Mouse (Mus musculus): ENCODE data around the gene Map4k1. TPM values are rescaled to one million over a fixed set of nuclear protein-coding genes. Genes with fewer than 3 reads are reported as not detected.

Map4k1 gene
- polyA plus RNA-seq, 1 experiment from 2014 or later: 53.2 TPM

DNA sequence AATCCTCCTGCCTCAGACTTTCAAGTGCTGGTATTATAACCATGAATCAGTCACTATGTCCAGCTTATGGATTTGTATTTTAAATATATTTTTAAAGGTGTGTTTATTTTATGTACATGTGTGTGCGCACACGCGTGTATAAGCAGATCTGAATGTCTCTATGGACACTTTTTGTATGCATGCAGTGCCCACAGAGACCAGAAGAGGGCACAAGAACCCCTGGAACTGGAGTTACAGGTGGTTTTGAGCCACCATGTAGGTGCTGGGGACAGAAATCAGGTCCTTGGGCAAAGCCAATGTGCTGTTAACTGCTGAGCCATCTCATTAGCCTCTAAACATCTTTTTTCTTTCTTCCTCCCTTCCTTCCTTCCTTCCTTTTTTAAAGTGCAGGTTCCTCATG is 66.2 kb downstream of the Map4k1 start:
- H3K27ac ChIP-seq (ENCODE audit: low read depth, low read length): no peak overlapping the region

DNA sequence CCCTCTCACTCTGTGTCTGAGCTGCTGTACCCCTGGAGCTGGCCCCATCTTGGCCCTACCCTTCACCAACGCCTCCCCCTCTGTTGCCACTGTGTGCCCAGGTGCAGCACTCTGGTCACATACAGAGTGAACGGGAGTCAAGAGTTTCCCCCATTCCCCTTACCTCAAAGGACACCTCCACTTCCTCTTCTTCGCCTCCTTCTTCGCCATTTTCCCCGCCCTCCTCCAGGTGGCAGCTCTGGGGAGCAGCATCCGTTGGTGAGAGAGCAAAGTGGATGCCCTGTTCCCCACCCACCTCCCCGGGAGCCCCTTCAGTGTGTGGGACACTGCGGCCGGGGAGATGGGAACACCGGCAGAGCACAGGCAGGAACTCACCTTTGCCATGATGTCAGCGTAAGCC is 66.8 kb downstream of the Map4k1 start:
- DNase-seq (ENCODE audit: low spot score) (no peak), ATAC-seq (replicated peaks; ENCODE audit: low FRiP score) (no peak)
- H3K36me3 ChIP-seq (ENCODE audit: control insufficient read depth, insufficient read depth, low read length): no peaks in the 10 kb centered on the region
- no peak overlapping the region for H3K9ac ChIP-seq (ENCODE audit: low read depth, low read length)
- peaks cover 18% of the 10 kb centered on the region for H3K27me3 ChIP-seq (replicated peaks; ENCODE audit: control insufficient read depth, insufficient read depth, low read length)
- no peak overlapping the region for H3K27ac ChIP-seq (ENCODE audit: low read depth, low read length)
- H3K4me1 ChIP-seq (replicated peaks; ENCODE audit: control insufficient read depth, insufficient read depth, low read length): peaks cover 2% of the 10 kb centered on the region
- H3K4me2 ChIP-seq: no peak overlapping the region
- no peaks in the 10 kb centered on the region; the same call in 1 of the 2 replicates for H3K9me3 ChIP-seq (ENCODE audit: control insufficient read depth, low read length)
- WGBS: 77% methylated on average over 11 of the region's 11 CpGs
- no peak overlapping the region for H3K4me3 ChIP-seq (ENCODE audit: low read depth, low read length)

More for the DNA sequence above, 66.2 kb downstream of the Map4k1 start:
- Histone ChIP-seq H3K4me2 (no peak overlapping the region), H3K36me3 (ENCODE audit: control insufficient read depth, insufficient read depth, low read length) (no peaks in the 10 kb centered on the region), H3K9me3 (ENCODE audit: control insufficient read depth, low read length) (no peaks in the 10 kb centered on the region; the same call in 1 of the 2 replicates), H3K9ac (ENCODE audit: low read depth, low read length) (no peak overlapping the region), H3K4me1 (replicated peaks; ENCODE audit: control insufficient read depth, insufficient read depth, low read length) (peaks cover 6% of the 10 kb centered on the region), H3K4me3 (ENCODE audit: low read depth, low read length) (no peak overlapping the region), H3K27me3 (replicated peaks; ENCODE audit: control insufficient read depth, insufficient read depth, low read length) (peaks cover 13% of the 10 kb centered on the region)
- WGBS: 82% methylated on average over 3 of the region's 3 CpGs
- DNase-seq (ENCODE audit: low spot score): no peak
- no peak for ATAC-seq (replicated peaks; ENCODE audit: low FRiP score)

DNA sequence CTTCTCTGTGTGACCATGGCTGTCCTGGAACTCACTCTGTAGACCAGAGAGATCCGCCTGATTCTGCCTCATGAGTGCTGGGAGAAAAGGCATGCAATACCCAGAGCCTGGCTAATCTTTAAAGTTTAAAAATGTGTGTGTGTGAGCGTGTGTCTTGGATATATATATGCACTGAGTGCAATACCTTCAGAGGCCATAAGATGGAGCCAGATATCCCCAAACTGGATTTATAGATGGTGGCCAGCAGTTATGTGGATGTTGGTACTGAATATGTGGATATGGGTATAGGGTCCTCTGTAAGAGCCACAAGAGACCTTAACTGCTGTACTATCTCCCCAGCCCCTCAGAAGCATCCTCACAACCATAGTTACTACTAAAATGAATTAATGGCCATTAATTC is 68.9 kb downstream of the Map4k1 start:
- no peak overlapping the region for H3K9ac ChIP-seq (ENCODE audit: low read depth, low read length)
- no peak overlapping the region for H3K4me3 ChIP-seq (ENCODE audit: low read depth, low read length)
- H3K27me3 ChIP-seq (replicated peaks; ENCODE audit: control insufficient read depth, insufficient read depth, low read length): peaks cover 40% of the 10 kb centered on the region
- H3K4me2 ChIP-seq: no peak overlapping the region
- ATAC-seq (replicated peaks; ENCODE audit: low FRiP score) (no peak), DNase-seq (ENCODE audit: low spot score) (no peak)
- H3K4me1 ChIP-seq (replicated peaks; ENCODE audit: control insufficient read depth, insufficient read depth, low read length): no peaks in the 10 kb centered on the region; the same call in 1 of the 2 replicates
- 39% methylated on average over 2 of the region's 2 CpGs for WGBS
- H3K9me3 ChIP-seq (ENCODE audit: control insufficient read depth, low read length): no peaks in the 10 kb centered on the region; the same call in 1 of the 2 replicates
- no peaks in the 10 kb centered on the region for H3K36me3 ChIP-seq (ENCODE audit: control insufficient read depth, insufficient read depth, low read length)
- H3K27ac ChIP-seq (ENCODE audit: low read depth, low read length): no peak overlapping the region

DNA sequence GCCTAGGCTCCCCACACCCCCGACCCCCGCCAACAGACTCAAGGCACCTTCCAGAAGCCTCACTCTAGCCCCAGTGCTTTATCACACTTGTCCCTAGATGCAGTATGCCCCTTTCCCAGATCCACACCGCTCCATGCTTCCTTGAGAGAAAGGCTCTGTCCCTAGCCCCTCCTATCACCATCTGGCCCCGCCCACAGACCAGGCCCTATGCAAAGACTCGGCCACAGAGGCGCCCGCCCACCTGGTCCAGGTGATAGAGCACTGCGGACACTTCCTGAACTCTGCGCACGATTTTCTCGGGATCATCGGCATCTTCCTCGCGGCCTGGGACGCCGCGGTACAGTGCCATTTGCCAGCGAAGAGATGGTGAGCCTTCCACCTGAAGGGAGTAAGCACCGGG is 71.0 kb downstream of the Map4k1 start:
- H3K4me2 ChIP-seq: no peak overlapping the region
- H3K27ac ChIP-seq (ENCODE audit: low read depth, low read length): no peak overlapping the region
- no peak overlapping the region for H3K4me3 ChIP-seq (ENCODE audit: low read depth, low read length)
- WGBS: 5% methylated on average over 19 of the region's 19 CpGs
- no peak overlapping the region for H3K9ac ChIP-seq (ENCODE audit: low read depth, low read length)
- H3K9me3 ChIP-seq (ENCODE audit: control insufficient read depth, low read length): no peaks in the 10 kb centered on the region; the same call in 1 of the 2 replicates
- no peak for ATAC-seq (replicated peaks; ENCODE audit: low FRiP score)
- peaks cover 52% of the 10 kb centered on the region for H3K27me3 ChIP-seq (replicated peaks; ENCODE audit: control insufficient read depth, insufficient read depth, low read length)
- no peak for DNase-seq (ENCODE audit: low spot score)
- H3K4me1 ChIP-seq (replicated peaks; ENCODE audit: control insufficient read depth, insufficient read depth, low read length): no peaks in the 10 kb centered on the region; the same call in 1 of the 2 replicates
- no peaks in the 10 kb centered on the region for H3K36me3 ChIP-seq (ENCODE audit: control insufficient read depth, insufficient read depth, low read length)

Small RNA genes within 50 kb of the gene (microRNA-seq; reads per million reads assigned to microRNA genes)
- not detected for gene Gm44408 (ENCODE audit: borderline number of aligned reads)

Other genes starting within 250 kb of the Map4k1 start
- 172 and 180 TPM in 2 replicates for gene Mrps12, start 240.2 kb upstream of the Map4k1 start, polyA plus RNA-seq (2014; fragmentation: Nextera tagmentation; extraction: Ambion mirVana)
- 31.3 and 35.3 TPM in 2 replicates for gene Sars2, start 240.1 kb upstream of the Map4k1 start, polyA plus RNA-seq (2014; fragmentation: Nextera tagmentation; extraction: Ambion mirVana)
- gene Ccer2, start 225.9 kb upstream of the Map4k1 start, polyA plus RNA-seq (2014; fragmentation: Nextera tagmentation; extraction: Ambion mirVana): not detected in 2 replicates
- gene Sirt2, start 215.3 kb upstream of the Map4k1 start, polyA plus RNA-seq (2014; fragmentation: Nextera tagmentation; extraction: Ambion mirVana): 41.0 and 41.9 TPM in 2 replicates
- gene Nfkbib, start 214.5 kb upstream of the Map4k1 start, polyA plus RNA-seq (2014; fragmentation: Nextera tagmentation; extraction: Ambion mirVana): 61.4 and 61.8 TPM in 2 replicates
- gene Rinl, start 193.1 kb upstream of the Map4k1 start, polyA plus RNA-seq (2014; fragmentation: Nextera tagmentation; extraction: Ambion mirVana): 21.7 and 23.1 TPM in 2 replicates
- 238 and 279 TPM in 2 replicates for gene Hnrnpl, start 173.5 kb upstream of the Map4k1 start, polyA plus RNA-seq (2014; fragmentation: Nextera tagmentation; extraction: Ambion mirVana)
- gene Ech1, start 156.8 kb upstream of the Map4k1 start, polyA plus RNA-seq (2014; fragmentation: Nextera tagmentation; extraction: Ambion mirVana): 107 TPM in 2 replicates
- gene Lgals4, start 148.2 kb upstream of the Map4k1 start, polyA plus RNA-seq (2014; fragmentation: Nextera tagmentation; extraction: Ambion mirVana): 2.9 and 5.1 TPM in 2 replicates
- not detected in 2 replicates for gene Lgals7, start 118.2 kb upstream of the Map4k1 start, polyA plus RNA-seq (2014; fragmentation: Nextera tagmentation; extraction: Ambion mirVana)
- 0.21 and 0.37 TPM in 2 replicates for gene Capn12, start 100.6 kb upstream of the Map4k1 start, polyA plus RNA-seq (2014; fragmentation: Nextera tagmentation; extraction: Ambion mirVana)
- gene Actn4, start 19.7 kb upstream of the Map4k1 start, polyA plus RNA-seq (2014; fragmentation: Nextera tagmentation; extraction: Ambion mirVana): 191 and 209 TPM in 2 replicates
- gene Eif3k, start 186 bp upstream of the Map4k1 start, polyA plus RNA-seq (2014; fragmentation: Nextera tagmentation; extraction: Ambion mirVana): 421 and 425 TPM in 2 replicates
- 0.52 and 0.71 TPM in 2 replicates for gene Ryr1, start 143.1 kb downstream of the Map4k1 start, polyA plus RNA-seq (2014; fragmentation: Nextera tagmentation; extraction: Ambion mirVana)
- 0.57 and 0.62 TPM in 2 replicates for gene Rasgrp4, start 152.8 kb downstream of the Map4k1 start, polyA plus RNA-seq (2014; fragmentation: Nextera tagmentation; extraction: Ambion mirVana)
- 16.7 and 17.3 TPM in 2 replicates for gene Fam98c, start 174.2 kb downstream of the Map4k1 start, polyA plus RNA-seq (2014; fragmentation: Nextera tagmentation; extraction: Ambion mirVana)
- 0.37 and 0.47 TPM in 2 replicates for gene Ggn, start 188.2 kb downstream of the Map4k1 start, polyA plus RNA-seq (2014; fragmentation: Nextera tagmentation; extraction: Ambion mirVana)
- gene Spred3, start 188.4 kb downstream of the Map4k1 start, polyA plus RNA-seq (2014; fragmentation: Nextera tagmentation; extraction: Ambion mirVana): 1.0 and 1.1 TPM in 2 replicates
- gene Psmd8, start 198.7 kb downstream of the Map4k1 start, polyA plus RNA-seq (2014; fragmentation: Nextera tagmentation; extraction: Ambion mirVana): 231 and 235 TPM in 2 replicates
- gene Catsperg1, start 232.0 kb downstream of the Map4k1 start, polyA plus RNA-seq (2014; fragmentation: Nextera tagmentation; extraction: Ambion mirVana): 0.31 and 0.64 TPM in 2 replicates